Mouse (Mus musculus) spleen, adult 2 months (tissue): Measurements from ENCODE around the gene Cpm.

Experiments used
- CTCF ChIP-seq: fragments of 200-500 bp; IDR thresholded peaks from 2 replicates; pipeline ENCODE4 v1.5.1; 2011; ENCODE audit warnings: mild to moderate bottlenecking, inconsistent platforms; ENCODE audit not compliant: insufficient read depth, insufficient read length, insufficient replicate concordance; ENCODE audit errors: extremely low read depth
- POLR2A ChIP-seq: fragments of 200-500 bp; IDR thresholded peaks from 2 replicates; pipeline ENCODE4 v1.6.1; 2011; ENCODE audit warnings: low read depth, low read length, inconsistent platforms

- TF ChIP-seq CTCF (no peak), POLR2A (no peak)
Observed at GRCm38 (mm10) chr10:117691389-117691968, 62.2 kb downstream of the Cpm start.
